Mouse (Mus musculus): ENCODE data around the gene Utrn. TPM values are rescaled to one million over a fixed set of nuclear protein-coding genes. Genes with fewer than 3 reads are reported as not detected.
A peak's percentile ranks its signal among the peaks of the same experiment; 100 is the strongest.

The Utrn gene
- polyA plus RNA-seq, 1 experiment from 2014 or later, result 27.5 TPM

- Histone ChIP-seq H3K4me3 (replicated peaks) (no peak overlapping the region), H3K27me3 (replicated peaks) (no peaks in the 10 kb centered on the region), H3K36me3 (peaks cover 3% of the 10 kb centered on the region), H3K4me1 (no peaks in the 10 kb centered on the region), H3K9ac (replicated peaks) (no peak overlapping the region), H3K27ac (replicated peaks) (no peak overlapping the region), H3K4me2 (no peak overlapping the region), H3K9me3 (replicated peaks) (no peaks in the 10 kb centered on the region)
- WGBS, result 80% methylated on average over 8 of the region's 8 CpGs
- ATAC-seq (ENCODE audit: low FRiP score), result no peak
These were observed 211.0 kb downstream of the Utrn start for GRCm38 (mm10) chr10:12658023-12658744.

GRCm38 (mm10) chr10:12652988-12653387 is 216.2 kb downstream of the Utrn start:
- Histone ChIP-seq H3K9ac (replicated peaks) (no peak overlapping the region), H3K4me2 (no peak overlapping the region), H3K36me3 (no peaks in the 10 kb centered on the region; the same call in 1 of the 2 replicates), H3K27ac (replicated peaks) (no peak overlapping the region), H3K4me3 (replicated peaks) (no peak overlapping the region), H3K4me1 (no peaks in the 10 kb centered on the region), H3K27me3 (replicated peaks) (no peaks in the 10 kb centered on the region), H3K9me3 (replicated peaks) (no peaks in the 10 kb centered on the region)
- ATAC-seq (ENCODE audit: low FRiP score), result no peak
- 92% methylated on average over 3 of the region's 3 CpGs for WGBS

- WGBS, result 75% methylated on average over 5 of the region's 5 CpGs
- H3K9me3 ChIP-seq (replicated peaks), result no peaks in the 10 kb centered on the region
- H3K4me2 ChIP-seq, result no peak overlapping the region
- ATAC-seq (ENCODE audit: low FRiP score), result no peak
- H3K27ac ChIP-seq (replicated peaks), result no peak overlapping the region
- no peaks in the 10 kb centered on the region for H3K27me3 ChIP-seq (replicated peaks)
- H3K4me1 ChIP-seq, result no peaks in the 10 kb centered on the region
- no peaks in the 10 kb centered on the region; the same call in 1 of the 2 replicates for H3K36me3 ChIP-seq
- no peak overlapping the region for H3K9ac ChIP-seq (replicated peaks)
- no peak overlapping the region for H3K4me3 ChIP-seq (replicated peaks)
These were observed 223.0 kb downstream of the Utrn start for GRCm38 (mm10) chr10:12646119-12646518.

- Histone ChIP-seq H3K4me2 (no peak overlapping the region), H3K9me3 (replicated peaks) (no peaks in the 10 kb centered on the region), H3K4me1 (no peaks in the 10 kb centered on the region), H3K27ac (replicated peaks) (no peak overlapping the region), H3K27me3 (replicated peaks) (no peaks in the 10 kb centered on the region), H3K9ac (replicated peaks) (no peak overlapping the region), H3K36me3 (no peaks in the 10 kb centered on the region), H3K4me3 (replicated peaks) (no peak overlapping the region)
- ATAC-seq (ENCODE audit: low FRiP score), result no peak
- WGBS, result 74% methylated on average over 8 of the region's 8 CpGs
These were observed 225.8 kb downstream of the Utrn start for GRCm38 (mm10) chr10:12643336-12643735.

GRCm38 (mm10) chr10:12639638-12640037 is 229.5 kb downstream of the Utrn start:
- no peaks in the 10 kb centered on the region for H3K27me3 ChIP-seq (replicated peaks)
- no peak for ATAC-seq (ENCODE audit: low FRiP score)
- no peaks in the 10 kb centered on the region for H3K4me1 ChIP-seq
- no peak overlapping the region for H3K9ac ChIP-seq (replicated peaks)
- H3K36me3 ChIP-seq, result no peaks in the 10 kb centered on the region
- H3K4me3 ChIP-seq (replicated peaks), result no peak overlapping the region
- no peaks in the 10 kb centered on the region for H3K9me3 ChIP-seq (replicated peaks)
- no peak overlapping the region for H3K4me2 ChIP-seq
- WGBS, result 83% methylated on average over 4 of the region's 4 CpGs
- no peak overlapping the region for H3K27ac ChIP-seq (replicated peaks)

- 95% methylated on average over 4 of the region's 4 CpGs for WGBS
- Histone ChIP-seq H3K27ac (replicated peaks) (no peak overlapping the region), H3K27me3 (replicated peaks) (no peaks in the 10 kb centered on the region), H3K36me3 (no peaks in the 10 kb centered on the region), H3K4me1 (0 out of 2 replicates have a peak, but pooled peaks cover 4% of the 10 kb centered on the region), H3K4me2 (no peak overlapping the region), H3K9ac (replicated peaks) (no peak overlapping the region), H3K9me3 (replicated peaks) (no peaks in the 10 kb centered on the region), H3K4me3 (replicated peaks) (no peak overlapping the region)
- ATAC-seq (ENCODE audit: low FRiP score), result no peak
These were observed 235.2 kb downstream of the Utrn start for GRCm38 (mm10) chr10:12633965-12634364.

GRCm38 (mm10) chr10:12630933-12631332 is 238.2 kb downstream of the Utrn start:
- WGBS, result 88% methylated on average over 5 of the region's 5 CpGs
- H3K9ac ChIP-seq (replicated peaks), result no peak overlapping the region
- H3K4me3 ChIP-seq (replicated peaks), result no peak overlapping the region
- no peak overlapping the region for H3K27ac ChIP-seq (replicated peaks)
- 0 out of 2 replicates have a peak, but pooled peaks cover 4% of the 10 kb centered on the region for H3K4me1 ChIP-seq
- no peaks in the 10 kb centered on the region for H3K36me3 ChIP-seq
- H3K9me3 ChIP-seq (replicated peaks), result no peaks in the 10 kb centered on the region
- no peak overlapping the region for H3K4me2 ChIP-seq
- no peak for ATAC-seq (ENCODE audit: low FRiP score)
- H3K27me3 ChIP-seq (replicated peaks), result no peaks in the 10 kb centered on the region

- Histone ChIP-seq H3K4me2 (no peak overlapping the region), H3K27ac (replicated peaks) (no peak overlapping the region), H3K9ac (replicated peaks) (no peak overlapping the region), H3K4me1 (peaks cover 8% of the 10 kb centered on the region; the same call in 1 of the 2 replicates), H3K9me3 (replicated peaks) (no peaks in the 10 kb centered on the region), H3K4me3 (replicated peaks) (no peak overlapping the region), H3K36me3 (no peaks in the 10 kb centered on the region), H3K27me3 (replicated peaks) (no peaks in the 10 kb centered on the region)
- no peak for ATAC-seq (ENCODE audit: low FRiP score)
- WGBS, result 84% methylated on average over 3 of the region's 3 CpGs
These were observed 250.8 kb downstream of the Utrn start for GRCm38 (mm10) chr10:12618397-12618796.

- ATAC-seq (ENCODE audit: low FRiP score), result no peak
- peaks cover 12% of the 10 kb centered on the region; the same call in 1 of the 2 replicates for H3K4me1 ChIP-seq
- no peak overlapping the region for H3K4me3 ChIP-seq (replicated peaks)
- no peaks in the 10 kb centered on the region for H3K36me3 ChIP-seq
- peak overlapping the region; percentile 65; the same call in 1 of the 2 replicates for H3K4me2 ChIP-seq
- 52% methylated on average over 3 of the region's 3 CpGs for WGBS
- H3K27ac ChIP-seq (replicated peaks), result no peak overlapping the region
- H3K9me3 ChIP-seq (replicated peaks), result no peaks in the 10 kb centered on the region
- no peaks in the 10 kb centered on the region for H3K27me3 ChIP-seq (replicated peaks)
- no peak overlapping the region for H3K9ac ChIP-seq (replicated peaks)
These were observed 253.4 kb downstream of the Utrn start for GRCm38 (mm10) chr10:12615723-12616122.

GRCm38 (mm10) chr10:12614465-12615199 is 254.5 kb downstream of the Utrn start:
- peak overlapping the region; percentile 65 for H3K4me2 ChIP-seq
- ATAC-seq (ENCODE audit: low FRiP score), result peak; percentile 81
- H3K27me3 ChIP-seq (replicated peaks), result no peaks in the 10 kb centered on the region
- no peaks in the 10 kb centered on the region for H3K36me3 ChIP-seq
- H3K9ac ChIP-seq (replicated peaks), result peak overlapping the region; percentile 60
- peaks cover 12% of the 10 kb centered on the region; the same call in 1 of the 2 replicates for H3K4me1 ChIP-seq
- peak overlapping the region; percentile 73 for H3K27ac ChIP-seq (replicated peaks)
- H3K9me3 ChIP-seq (replicated peaks), result no peaks in the 10 kb centered on the region
- WGBS, result 1% methylated on average over 22 of the region's 22 CpGs
- H3K4me3 ChIP-seq (replicated peaks), result peak overlapping the region; percentile 45

GRCm38 (mm10) chr10:12612235-12612863 is 256.8 kb downstream of the Utrn start:
- peak overlapping the region; percentile 28 for H3K4me3 ChIP-seq (replicated peaks)
- peak overlapping the region; percentile 42 for H3K4me2 ChIP-seq
- no peaks in the 10 kb centered on the region for H3K9me3 ChIP-seq (replicated peaks)
- H3K36me3 ChIP-seq, result no peaks in the 10 kb centered on the region
- no peak overlapping the region for H3K9ac ChIP-seq (replicated peaks)
- peak; percentile 84 for ATAC-seq (ENCODE audit: low FRiP score)
- 13% methylated on average over 4 of the region's 4 CpGs for WGBS
- no peak overlapping the region for H3K27ac ChIP-seq (replicated peaks)
- H3K27me3 ChIP-seq (replicated peaks), result no peaks in the 10 kb centered on the region
- peaks cover 12% of the 10 kb centered on the region; the same call in 1 of the 2 replicates for H3K4me1 ChIP-seq

Measured in neural tube, embryonic 15.5 days (tissue).